Mouse (Mus musculus): Measurements from ENCODE around the gene Mstn. TPM values are rescaled to one million over a fixed set of nuclear protein-coding genes. Genes with fewer than 3 reads are reported as not detected.

Gene Mstn
- polyA plus RNA-seq, 1 experiment from 2014 or later: 0.52 TPM

Other genes with a start within 250 kb of the Mstn start
- gene Inpp1, start 244.0 kb upstream of the Mstn start, polyA plus RNA-seq (2015; fragmentation: Nextera tagmentation; extraction: Ambion mirVana): 20.0 and 24.3 TPM in 2 replicates
- gene Hibch, start 216.7 kb upstream of the Mstn start, polyA plus RNA-seq (2015; fragmentation: Nextera tagmentation; extraction: Ambion mirVana): 21.4 and 21.7 TPM in 2 replicates
- gene 1700019D03Rik, start 41.5 kb upstream of the Mstn start, polyA plus RNA-seq (2015; fragmentation: Nextera tagmentation; extraction: Ambion mirVana): 1.8 and 2.7 TPM in 2 replicates
- not detected in 2 replicates for gene 1700019A02Rik, start 126.0 kb downstream of the Mstn start, polyA plus RNA-seq (2015; fragmentation: Nextera tagmentation; extraction: Ambion mirVana)
- gene Pms1, start 235.4 kb downstream of the Mstn start, polyA plus RNA-seq (2015; fragmentation: Nextera tagmentation; extraction: Ambion mirVana): 11.2 and 11.5 TPM in 2 replicates
- gene Ormdl1, start 235.5 kb downstream of the Mstn start, polyA plus RNA-seq (2015; fragmentation: Nextera tagmentation; extraction: Ambion mirVana): 55.7 and 56.5 TPM in 2 replicates
- not detected in 2 replicates for gene Gm28778, start 235.5 kb downstream of the Mstn start, polyA plus RNA-seq (2015; fragmentation: Nextera tagmentation; extraction: Ambion mirVana)